Mouse (Mus musculus) embryonic fibroblast, embryonic 13.5 days (primary cell): ENCODE results near the gene Pced1a.

Source experiments
- CTCF ChIP-seq: IDR thresholded peaks from 2 replicates; pipeline ENCODE4 v1.5.1; 2011; ENCODE audit warnings: mild to moderate bottlenecking, control low read depth, low read length, moderate library complexity, borderline replicate concordance; ENCODE audit not compliant: insufficient read depth
- POLR2A ChIP-seq: IDR thresholded peaks from 2 replicates; pipeline ENCODE4 v1.6.1; 2011; ENCODE audit warnings: low read depth, mild to moderate bottlenecking, control low read depth, low read length, moderate library complexity

- no peak for TF ChIP-seq CTCF
- TF ChIP-seq POLR2A: no peak
Measured at GRCm38 (mm10) chr2:130469366-130469765, 44.9 kb upstream of the Pced1a start.
